Mouse (Mus musculus): ENCODE data around the gene Tnfrsf12a.

Tnfrsf12a gene

DNA sequence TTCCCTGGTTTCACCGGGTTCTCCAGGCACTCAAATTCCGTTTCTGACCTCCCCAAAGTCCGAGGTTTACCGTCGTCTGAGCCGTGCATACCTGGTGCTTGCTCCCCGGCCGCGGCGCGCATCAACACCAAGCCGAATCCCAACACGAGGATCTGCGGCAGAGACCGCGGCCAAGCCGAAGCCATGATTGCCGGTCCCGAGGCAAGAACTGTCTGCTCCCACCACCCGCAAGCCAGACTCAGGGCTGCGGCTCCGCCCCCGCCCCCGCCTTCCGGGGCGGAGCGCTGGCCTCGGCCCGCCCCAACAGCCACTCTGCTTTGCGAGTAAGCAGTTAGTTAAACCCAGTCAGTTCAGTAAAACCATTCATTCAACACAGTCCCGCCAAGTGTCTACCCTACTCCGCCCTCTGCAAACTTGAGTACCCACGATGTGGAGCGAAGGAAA is at the start of gene Tnfrsf12a:
Gene Tnfrsf12a (minus strand): TSS at position 233 of the 444 bp plus-strand sequence.
- peak; percentile 84 for DNase-seq

DNA sequence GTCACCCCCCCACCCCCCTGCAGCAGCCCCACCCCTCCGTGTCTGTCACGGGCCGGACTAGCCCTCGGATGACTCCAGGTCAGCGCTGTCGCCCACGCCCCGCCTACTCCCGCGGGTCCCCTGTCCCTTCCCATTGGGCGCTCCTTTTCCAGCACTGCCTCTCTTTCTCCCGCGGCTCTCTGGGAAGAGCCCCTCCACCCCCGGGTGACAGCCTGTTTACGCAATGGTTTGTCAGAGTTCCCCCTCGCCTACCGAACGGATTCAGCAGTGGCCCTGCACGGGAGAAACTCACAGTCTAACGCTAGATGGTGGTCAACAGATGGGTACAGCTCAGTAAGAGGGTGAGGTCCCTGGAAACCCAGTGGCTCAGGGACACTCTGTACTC is 49.5 kb upstream of the Tnfrsf12a start:
- peak; percentile 70 for DNase-seq

DNA sequence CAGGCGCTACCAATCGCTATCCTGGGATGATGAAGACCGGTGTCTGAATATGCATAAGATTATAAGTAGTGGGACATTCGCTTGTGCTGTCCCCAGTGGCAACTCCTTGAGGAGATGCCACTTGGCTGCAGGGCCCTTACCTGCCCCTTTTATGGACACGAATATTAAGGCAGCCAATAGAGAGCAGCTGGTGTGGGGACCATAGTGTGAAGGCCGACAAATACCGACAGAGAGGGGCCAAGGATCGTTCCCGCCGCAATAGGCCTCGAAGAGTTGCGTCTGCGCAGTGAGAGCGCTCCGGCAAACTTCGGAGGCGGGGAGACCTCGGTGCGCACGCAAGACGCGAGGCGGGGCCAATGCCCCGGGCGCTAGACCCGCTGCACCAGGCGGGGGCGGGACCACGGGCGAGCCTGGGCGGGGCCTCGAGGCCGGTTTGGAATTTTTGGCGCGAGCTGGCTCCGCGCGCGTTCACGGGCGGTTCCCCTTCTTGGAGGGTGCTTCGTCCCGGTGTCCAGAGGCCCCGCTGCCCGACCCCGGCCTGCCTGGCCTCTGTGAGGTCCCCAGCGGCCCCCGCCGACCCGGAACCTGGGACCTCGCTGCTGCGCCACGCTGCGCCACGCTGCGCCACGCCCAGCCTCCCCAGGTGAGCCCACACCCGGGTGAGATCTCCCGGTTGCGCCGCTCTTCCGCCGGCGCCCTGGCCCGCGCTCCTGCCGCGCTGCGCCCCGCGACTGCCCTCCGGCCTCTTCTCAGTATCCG is 48.9 kb upstream of the Tnfrsf12a start, which contains the start of gene Pkmyt1:
Gene Pkmyt1 (plus strand): TSS at position 338 of the 759 bp plus-strand sequence.
- peak; percentile 94 for DNase-seq

DNA sequence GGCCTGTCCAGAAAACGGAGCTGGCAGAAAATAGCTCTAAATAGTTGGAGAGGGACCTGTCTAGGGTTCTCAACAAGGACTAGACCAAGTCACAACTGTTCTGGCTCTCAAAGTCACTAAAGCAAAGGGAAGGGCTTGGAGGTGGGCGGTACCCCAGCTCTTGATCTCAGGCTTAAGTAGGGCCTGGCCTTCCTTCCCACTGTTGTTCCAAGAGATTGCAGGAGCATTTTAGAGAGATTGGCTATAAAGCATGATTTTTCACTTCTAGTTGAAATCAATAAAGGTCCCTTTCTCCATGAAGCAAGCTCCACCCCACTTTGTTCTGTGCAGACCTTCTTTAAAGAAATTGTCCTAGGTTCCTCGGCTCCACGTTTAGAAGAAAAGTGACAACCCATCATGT is 48.2 kb upstream of the Tnfrsf12a start:
- no peak for DNase-seq

DNA sequence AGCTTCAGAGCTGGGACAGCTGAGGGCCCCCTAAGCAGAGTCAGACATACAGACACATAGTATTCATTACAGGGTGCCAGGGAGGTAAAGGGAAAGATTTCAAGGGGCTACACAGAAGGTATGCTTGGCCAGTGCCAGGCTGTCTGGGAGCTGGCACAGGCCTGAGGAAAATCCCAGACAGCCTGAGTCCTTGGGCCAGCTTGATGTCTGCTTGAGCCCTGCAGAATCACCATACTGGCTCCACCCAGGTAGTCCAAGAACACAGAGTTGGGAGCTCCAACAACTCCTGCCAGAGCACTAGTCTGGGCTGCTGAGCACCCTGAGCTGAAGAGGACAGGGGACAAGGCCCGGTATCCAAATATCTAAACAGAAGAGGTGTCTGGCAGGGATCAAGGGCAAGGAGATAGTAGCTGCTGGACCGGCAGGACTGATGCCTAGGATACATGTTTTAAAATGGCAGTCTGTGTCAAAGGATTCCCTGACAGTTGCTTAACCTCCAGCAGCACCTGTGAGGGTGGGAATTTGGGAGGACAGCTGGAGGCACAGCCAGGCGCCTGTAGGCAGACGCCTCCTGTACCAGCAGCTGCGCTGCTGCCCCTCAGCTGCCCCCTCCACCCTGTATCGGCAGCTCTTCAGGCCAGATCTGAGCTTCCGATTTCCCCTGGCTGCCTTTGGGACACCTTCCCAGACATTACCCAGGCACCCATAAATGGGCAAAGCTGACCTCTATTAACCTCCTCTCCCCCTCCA is 45.3 kb upstream of the Tnfrsf12a start, which contains the start of gene 1520401A03Rik:
Gene 1520401A03Rik (minus strand): TSS at position 408 of the 750 bp plus-strand sequence.
- no peak for DNase-seq

DNA sequence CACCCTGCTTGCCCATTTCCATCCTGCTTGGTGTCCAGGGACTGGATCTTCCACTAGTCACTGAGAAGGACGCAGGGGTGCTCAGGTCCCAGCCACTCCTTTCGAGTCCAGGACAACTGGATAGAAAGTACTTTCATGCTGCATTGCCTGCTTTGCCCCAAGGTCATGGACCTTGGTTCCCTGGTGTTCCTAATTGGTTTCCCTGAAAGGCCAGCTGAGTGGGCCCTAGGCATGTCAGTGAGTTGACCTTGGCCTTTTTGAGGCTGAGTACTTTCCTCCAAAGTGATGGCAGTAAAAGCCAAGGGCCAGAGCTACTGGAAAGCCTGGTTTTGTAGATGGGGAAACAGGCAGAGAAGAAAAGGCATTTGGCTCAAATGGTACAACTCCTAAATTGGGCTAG is 44.6 kb upstream of the Tnfrsf12a start:
- DNase-seq, result no peak

DNA sequence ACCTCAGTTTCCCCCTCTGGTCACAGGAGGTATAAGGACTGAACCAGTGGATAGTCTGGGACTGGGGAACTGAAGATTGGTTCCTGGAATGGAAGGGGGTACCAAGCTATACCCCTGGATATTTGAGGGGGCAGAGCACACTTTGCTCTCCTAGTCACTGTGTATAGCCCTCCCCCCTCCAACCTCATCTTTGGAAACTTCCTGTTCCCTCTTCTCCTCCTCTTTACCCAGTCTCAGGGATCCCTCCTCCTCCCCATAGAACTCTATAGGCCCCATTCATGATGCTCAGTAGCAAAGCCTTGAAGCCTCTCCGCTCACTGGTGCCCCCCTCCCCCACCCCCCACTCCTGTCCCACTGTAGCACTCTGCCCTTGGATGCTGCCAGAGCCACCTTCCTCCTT is 42.2 kb upstream of the Tnfrsf12a start:
- no peak for DNase-seq

DNA sequence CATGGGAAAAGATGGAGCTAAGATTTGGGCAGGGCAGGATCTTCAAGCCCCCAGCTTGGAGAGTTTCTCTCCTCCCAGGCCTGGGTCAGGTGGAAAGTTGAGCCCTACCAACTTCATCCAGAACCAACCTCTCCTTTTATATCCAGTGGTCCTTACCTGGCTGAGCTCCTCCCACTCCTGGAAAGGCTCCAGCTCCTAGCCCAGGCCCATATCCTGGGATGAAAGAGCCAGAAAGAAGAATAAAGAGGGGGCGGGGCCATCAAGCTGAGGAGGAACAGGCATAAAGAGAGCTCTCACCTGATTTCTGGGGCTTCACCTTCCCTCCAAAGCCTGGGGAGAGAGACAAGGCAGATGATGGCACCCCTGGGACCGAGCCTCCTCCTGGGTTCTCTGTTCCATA is 39.7 kb upstream of the Tnfrsf12a start:
- no peak for DNase-seq

DNA sequence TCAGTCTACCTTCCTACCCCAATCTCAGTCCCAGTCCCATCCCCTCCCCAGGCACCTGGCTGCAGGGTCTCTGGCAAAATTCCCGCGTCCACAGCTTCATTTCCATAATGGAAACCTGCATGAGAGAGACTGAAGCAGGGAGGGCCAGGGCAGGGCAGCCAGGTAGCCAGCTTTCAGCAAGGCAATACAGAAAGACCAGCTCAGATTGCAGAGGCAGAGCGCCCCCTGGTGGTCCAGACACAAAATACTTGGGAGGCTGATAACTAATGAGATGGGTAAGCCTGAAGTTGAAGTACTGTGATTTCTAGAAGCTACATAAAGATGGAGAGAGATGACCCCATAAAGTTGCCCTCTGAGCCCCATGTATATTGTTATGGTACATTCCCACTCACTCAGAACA is 28.9 kb upstream of the Tnfrsf12a start:
- peak; percentile 80 for DNase-seq

DNA sequence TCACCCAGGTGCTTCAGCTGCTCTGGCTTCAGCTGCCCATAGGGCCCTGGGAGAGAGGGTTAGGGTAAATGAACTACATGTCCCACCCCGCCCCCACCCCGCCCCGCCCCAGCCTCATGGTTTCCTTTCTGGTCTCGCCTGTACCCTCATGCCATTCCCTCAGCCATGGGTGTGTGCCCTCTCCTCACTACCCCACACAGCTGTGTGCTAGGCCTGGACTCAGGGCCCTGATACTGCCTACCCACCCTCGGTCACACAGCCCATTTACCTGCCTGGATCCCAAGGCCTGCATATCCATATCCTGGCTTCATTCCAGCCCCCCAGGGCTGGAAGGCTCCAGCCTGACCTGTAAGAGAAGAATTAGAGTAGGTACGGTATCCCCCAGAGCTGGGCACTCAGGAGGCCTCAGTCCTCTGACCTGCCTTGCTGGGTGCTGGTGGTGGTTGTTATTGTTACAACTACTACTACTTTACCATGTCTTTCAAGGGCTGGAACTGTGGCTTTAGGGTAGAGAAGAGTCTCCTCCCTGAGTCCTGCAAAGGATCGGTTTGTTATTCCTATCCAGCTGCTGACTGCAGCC is 28.3 kb upstream of the Tnfrsf12a start:
- DNase-seq, result no peak

DNA sequence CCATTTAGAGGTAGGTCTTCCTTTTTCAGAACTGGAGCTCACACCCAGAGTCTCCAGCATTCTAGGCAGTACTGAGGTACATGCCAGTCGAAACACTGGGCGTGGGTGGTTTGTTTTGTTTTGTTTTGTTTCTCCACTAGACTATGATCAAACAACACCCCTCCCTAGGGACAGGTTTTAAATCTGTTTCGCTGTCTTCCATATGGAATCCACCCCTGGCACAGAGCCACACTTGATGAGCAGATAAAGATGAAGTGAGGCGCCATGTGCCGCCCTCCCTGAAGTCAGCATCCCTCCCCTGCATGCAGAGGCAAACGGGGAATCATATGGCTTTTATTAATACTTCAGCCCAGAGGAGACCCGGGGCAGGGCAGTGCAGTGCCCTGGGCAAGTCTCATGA is 27.5 kb upstream of the Tnfrsf12a start:
- no peak for DNase-seq

DNA sequence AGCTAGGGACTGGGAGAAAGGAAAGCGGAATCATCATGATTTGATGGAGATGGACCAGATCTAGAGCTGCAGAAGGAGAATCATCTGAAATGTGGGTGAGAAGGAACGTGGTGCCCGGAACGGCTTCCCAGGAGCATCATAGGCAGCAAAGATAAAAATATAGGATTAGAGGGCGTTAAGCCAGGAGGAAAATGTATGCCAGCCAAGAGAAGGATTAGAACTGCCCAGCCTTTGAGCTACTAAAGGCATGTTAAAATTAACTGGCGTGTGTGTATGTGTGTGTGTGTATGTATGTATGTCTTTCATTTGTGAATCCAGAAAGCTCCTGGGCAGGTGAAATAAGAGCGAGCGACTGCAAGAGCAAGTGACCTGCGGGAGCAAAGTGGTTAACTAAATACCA is 26.0 kb upstream of the Tnfrsf12a start:
- no peak for DNase-seq

DNA sequence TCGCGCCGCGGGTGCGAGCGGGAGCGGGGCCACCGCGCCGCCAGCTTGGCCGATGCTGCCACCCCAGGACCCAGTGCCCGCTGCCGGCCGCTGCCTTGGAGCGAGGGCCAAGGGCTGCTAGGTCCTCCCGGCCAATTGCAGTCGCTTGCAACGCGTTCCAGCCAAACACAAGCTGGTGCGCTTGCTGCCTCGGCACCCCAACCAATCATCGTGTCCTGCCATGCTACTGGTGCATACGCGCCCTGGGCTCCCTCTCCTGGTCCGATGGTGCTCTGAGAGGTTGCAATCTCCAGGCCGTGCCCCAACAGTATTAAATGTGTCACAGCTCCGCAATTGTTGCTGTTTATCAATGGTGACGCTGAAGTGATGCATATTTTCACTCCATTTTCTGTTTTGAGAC is 22.8 kb upstream of the Tnfrsf12a start:
- peak; percentile 92 for DNase-seq

DNA sequence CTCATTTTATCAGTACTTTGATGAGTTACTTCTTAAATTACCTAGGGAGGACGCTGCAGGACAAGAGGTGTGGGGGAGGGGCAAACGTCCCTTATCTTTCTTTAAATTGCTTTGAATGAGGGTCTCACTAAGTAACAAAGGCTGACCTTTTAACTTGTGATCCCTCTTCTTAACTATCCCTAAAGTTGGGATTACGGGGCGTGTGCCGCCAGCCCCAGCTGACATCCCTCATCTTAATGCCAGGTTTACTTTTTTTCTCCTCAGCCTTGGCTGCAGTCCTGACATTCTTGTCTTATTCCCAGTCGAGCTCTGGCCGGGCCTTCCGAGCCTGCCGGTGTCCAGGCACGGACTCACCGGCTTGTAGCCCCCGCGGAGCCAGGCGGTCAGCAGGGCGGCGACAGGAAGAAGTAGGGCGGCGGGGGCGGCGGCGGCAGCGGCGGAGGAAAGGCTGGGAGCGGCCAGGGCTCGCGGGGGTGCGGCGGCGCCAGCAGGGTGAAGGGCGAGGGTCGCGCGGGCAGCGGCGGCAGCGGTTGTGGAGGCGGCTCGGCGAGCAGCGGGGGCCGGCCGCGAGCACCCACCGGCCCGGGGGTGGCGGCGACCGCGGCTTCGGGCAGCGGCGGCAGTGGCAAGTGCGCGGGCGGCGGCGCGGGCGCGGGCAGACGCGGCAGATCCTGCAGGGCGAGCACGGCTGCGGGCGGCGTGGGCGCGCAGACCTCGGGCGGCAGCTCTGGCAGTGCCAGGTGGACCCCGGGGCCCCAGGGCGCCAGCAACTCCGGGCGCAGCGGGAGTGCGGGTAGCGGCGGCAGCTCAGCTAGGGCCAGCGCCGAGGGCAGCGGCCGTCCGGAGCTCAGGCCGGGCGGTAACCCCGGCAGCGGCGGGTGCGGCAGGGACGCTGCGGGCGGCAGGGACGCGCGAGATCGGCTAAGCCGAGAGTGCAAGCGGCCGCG is 22.1 kb upstream of the Tnfrsf12a start:
- DNase-seq, result peak; percentile 54

DNA sequence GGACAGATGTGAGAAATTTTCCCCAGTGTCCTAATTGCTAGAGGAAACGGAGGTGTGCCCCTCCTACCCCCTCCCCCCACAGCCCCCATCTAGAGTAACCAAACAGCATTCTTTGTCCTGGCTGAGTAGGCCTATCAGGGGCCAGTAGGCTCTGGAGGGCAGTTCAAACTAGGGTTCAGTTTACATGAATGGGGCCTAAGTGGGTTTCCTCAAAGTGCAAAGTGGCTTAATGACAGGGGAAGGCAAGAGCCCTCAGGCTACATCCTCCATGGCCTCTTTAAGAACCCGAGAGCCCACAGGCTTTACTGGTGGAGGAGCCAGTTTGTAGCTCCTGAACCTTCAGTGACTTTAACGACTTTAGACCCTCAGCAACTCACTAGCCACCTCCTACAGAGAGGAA is 18.5 kb upstream of the Tnfrsf12a start:
- no peak for DNase-seq

DNA sequence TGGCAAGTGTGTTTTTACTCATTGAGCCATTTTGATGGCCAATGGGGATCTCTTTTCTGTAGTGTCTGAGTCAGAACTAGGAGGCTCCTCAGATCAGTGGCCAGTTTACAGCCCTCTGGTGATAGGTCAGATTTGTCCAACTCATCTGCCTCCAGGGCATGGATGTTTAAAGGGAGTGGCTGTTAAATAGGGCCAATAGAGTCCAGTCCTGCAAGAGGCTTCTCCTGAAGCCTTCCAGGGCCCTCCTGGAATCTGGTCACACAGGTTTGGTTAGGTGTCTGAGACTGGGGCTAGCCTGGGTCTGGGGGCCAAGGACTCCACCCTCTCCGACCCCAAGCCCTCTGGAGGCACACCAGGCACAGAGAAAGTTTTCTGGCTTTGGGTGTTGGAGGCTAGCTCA is 17.2 kb upstream of the Tnfrsf12a start:
- DNase-seq, result no peak

DNA sequence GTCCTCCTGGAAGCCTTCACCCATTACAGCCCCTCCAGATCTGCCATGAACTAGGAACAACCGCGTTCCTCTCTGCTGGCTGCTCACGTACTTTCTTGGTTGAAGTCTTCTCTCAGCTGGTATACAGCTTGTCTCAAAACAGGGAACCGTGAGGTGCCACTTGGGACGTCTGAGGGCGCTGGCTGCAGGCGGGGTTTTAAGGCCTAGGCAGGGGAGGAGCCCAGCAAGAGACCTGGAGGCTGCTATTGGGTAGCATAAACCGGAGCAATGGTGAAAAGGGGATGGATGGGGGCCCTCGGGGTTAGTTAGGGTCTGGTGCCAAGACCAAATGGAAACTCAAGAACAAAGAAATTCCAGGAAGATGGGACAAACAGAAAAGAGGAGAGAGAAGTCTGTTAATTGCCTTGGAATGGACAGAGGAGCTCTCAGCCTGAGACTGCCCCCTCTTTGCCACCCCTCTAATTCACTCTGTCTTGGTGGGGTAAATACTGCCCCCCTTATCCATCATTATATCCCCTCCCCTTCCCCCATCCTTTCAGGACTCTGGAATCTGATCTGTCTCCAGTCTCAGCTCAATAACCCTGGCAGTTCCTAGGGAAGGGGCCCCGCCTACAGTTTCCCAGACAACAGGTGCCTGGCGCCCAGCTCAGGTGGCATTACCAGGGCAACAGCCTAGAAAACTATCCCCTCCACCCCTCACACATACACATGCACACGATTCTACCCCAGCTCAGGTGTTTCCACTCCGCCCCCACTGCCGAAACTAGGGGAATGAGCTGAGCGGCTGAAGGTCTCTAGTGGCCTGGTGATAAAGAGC is 6.8 kb upstream of the Tnfrsf12a start, which contains the start of gene Cldn9:
Gene Cldn9 (minus strand): TSS at position 171 of the 817 bp plus-strand sequence.
- DNase-seq, result no peak

DNA sequence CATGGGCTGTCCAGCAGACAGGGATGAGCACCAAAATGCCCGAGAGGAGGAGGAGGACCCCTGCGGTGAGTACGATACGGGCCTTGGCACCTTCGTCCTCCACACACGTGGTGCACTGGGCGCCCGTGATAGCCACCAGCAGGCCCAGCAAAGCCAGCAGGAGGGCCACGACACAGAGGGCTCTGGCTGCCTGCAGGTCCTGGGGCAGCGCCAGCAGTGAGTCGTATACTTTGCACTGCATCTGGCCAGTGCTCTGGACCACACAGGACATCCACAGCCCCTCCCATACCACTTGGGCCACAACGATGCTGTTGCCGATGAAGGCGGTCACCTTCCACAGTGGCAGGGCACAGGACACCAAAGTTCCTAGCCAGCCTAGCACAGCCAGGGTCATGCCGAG is 6.0 kb upstream of the Tnfrsf12a start:
- no peak for DNase-seq

DNA sequence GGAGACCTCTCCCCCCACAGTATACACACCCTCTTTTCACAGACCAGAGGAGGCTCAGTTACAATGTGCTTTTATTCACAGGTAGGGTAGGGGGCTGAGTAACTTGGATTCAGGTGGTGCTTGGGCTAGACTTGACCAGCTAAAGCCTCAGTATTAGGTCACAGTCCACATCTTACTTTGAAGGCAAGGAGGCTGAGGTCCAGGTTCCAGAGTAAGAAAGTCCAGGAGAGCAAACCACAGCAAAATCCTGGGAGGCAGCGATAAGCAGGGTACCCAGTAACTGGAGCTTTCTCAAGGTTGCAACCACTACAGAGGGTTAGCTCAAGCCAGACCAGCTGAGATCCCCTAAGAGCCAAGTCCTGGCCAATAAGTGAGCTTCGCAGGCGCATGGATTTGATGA is 5.3 kb upstream of the Tnfrsf12a start:
- no peak for DNase-seq

DNA sequence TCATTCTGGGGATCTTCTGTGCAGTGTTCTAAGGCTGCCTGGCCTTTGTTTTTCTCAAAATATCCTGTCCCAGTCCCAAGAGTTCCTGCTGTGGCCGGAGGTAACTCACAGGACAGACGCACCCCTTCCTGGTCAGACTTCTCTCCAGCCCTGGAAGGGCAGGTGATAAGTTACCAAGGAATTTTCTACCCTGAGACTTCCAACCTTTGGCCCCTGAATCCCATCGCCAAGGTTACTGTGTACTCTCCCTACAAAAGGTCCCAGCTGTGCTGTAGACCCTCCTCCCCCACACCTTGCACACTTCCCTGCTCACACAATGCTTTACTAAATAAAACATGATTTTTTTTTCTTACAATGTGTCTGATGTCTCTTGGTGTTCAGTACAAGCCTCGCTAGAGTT is 4.8 kb upstream of the Tnfrsf12a start:
- no peak for DNase-seq

DNA sequence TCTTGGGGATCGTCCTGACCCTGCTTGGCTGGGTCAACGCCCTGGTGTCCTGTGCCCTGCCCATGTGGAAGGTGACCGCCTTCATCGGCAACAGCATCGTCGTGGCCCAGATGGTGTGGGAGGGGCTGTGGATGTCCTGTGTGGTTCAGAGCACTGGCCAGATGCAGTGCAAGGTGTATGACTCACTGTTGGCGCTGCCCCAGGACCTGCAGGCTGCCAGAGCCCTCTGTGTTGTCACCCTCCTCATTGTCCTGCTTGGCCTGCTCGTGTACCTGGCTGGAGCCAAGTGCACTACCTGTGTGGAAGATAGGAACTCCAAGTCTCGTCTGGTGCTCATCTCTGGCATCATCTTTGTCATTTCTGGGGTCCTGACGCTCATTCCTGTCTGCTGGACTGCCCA is 3.8 kb upstream of the Tnfrsf12a start:
- DNase-seq, result no peak

DNA sequence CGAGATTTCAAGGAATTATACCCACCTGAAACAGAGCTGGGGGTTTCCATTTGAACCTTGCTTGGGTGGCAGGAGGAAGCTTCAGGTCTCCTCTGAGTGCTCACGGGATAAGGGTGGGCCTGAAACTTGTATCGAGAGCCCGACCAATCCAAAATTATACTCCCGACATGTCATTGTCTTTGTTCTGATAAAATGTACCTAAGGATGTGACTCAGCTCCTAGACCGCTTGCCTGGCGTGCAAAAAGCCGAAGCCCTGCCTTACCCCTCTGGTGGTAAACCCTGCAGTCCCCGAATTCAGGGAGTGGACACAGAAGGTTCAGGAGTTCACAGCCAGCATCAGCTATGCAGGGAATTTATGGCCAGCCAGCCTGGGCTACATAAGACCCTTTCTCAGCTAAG is 3.1 kb upstream of the Tnfrsf12a start:
- DNase-seq, result no peak

Data from cerebellum, adult 8-10 months (tissue).